Mouse (Mus musculus) NIH3T3 (cell line): ENCODE data around the gene Taok3.

Source experiments
- DNase-seq: peaks from one replicate; pipeline ENCODE4 v3.0.0-alpha.2; 2012; ENCODE audit warnings: low read depth

Gene Taok3

GRCm38 (mm10) chr5:117295011-117295410 lies 175.1 kb downstream of the Taok3 start:
- DNase-seq = no peak

GRCm38 (mm10) chr5:117302899-117303298 lies 183.0 kb downstream of the Taok3 start:
- no peak for DNase-seq

GRCm38 (mm10) chr5:117303691-117304579 lies 184.0 kb downstream of the Taok3 start:
- no peak for DNase-seq

GRCm38 (mm10) chr5:117304947-117305346 lies 185.0 kb downstream of the Taok3 start:
- DNase-seq = peak; percentile 95

GRCm38 (mm10) chr5:117305754-117306153 lies 185.8 kb downstream of the Taok3 start:
- DNase-seq = no peak

- no peak for DNase-seq
These were observed 186.9 kb downstream of the Taok3 start for GRCm38 (mm10) chr5:117306826-117307225.

GRCm38 (mm10) chr5:117307699-117308098 lies 187.8 kb downstream of the Taok3 start:
- DNase-seq = peak; percentile 80

GRCm38 (mm10) chr5:117313420-117313819 lies 193.5 kb downstream of the Taok3 start:
- peak; percentile 78 for DNase-seq

- peak; percentile 45 for DNase-seq
These were observed 194.0 kb downstream of the Taok3 start for GRCm38 (mm10) chr5:117313909-117314308.

- peak; percentile 29 for DNase-seq
These were observed 194.9 kb downstream of the Taok3 start for GRCm38 (mm10) chr5:117314587-117315428.

GRCm38 (mm10) chr5:117318741-117319629 lies 199.1 kb downstream of the Taok3 start, which contains the start of gene Vsig10:
TSS of gene Vsig10 (plus strand) at chr5:117319083.
- DNase-seq = peak; percentile 74

- DNase-seq = no peak
These were observed 203.8 kb downstream of the Taok3 start for GRCm38 (mm10) chr5:117323751-117324150.
